Mouse (Mus musculus): ENCODE measurements around the gene Fam168a. TPM values are rescaled to one million over a fixed set of nuclear protein-coding genes. Genes with fewer than 3 reads are reported as not detected.
"Not testable (repeated sequence)": the region's sequence is repeated elsewhere in the genome, so short reads cannot be mapped to it uniquely, and the experiment has no call there.

Gene Fam168a
- polyA plus RNA-seq, 1 experiment from 2014 or later: 52.6 TPM

DNA sequence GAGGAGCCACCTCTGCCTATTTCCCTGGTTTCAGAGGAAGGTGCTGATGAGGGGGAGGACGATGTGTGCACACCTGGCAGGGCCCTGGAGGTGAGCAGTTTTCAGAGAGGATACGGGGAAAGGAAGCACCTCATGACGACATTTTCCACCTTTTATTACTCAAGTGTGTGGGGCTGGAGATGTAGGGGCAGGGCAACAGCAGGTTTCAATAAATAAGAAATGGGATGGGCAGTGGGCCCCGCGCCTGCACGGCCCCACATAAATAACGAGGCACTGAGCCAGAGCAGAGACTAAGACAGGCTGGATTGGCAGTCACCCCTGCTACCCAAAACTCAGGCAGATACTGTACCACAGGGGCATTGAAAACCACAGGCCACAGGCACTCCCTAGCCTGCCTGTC, 139.6 kb downstream of the Fam168a start:
- not testable (repeated sequence) for H3K27ac ChIP-seq (replicated peaks); H3K4me2 ChIP-seq (replicated peaks); H3K4me3 ChIP-seq; ATAC-seq (ENCODE audit: low FRiP score, low read depth); H3K9me3 ChIP-seq; H3K9ac ChIP-seq (replicated peaks); H3K4me1 ChIP-seq; H3K36me3 ChIP-seq; H3K27me3 ChIP-seq
- WGBS: 84% methylated on average over 7 of the region's 7 CpGs

DNA sequence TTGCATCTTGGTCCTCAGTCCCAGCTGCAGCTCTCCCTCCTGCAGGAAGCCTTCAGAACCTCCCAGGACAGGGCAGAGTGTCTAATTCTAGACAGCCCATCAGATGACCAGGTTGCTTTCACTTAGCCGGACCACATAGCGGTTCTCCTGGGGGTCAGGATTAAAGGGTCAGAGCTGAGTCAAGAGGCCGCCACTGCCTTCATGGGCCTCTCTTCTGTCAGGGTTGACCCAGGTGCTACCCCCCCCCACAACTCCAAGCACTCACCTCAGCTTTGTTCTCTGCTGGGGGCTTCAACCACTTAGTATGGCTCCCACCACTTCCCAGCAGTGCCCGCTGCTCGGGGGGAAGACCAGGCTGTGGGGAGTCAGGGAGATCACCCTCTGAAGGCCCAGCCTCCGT, 140.7 kb downstream of the Fam168a start:
- Histone ChIP-seq H3K9me3 (no peaks in the 10 kb centered on the region), H3K4me1 (no peaks in the 10 kb centered on the region), H3K36me3 (0 out of 2 replicates have a peak, but pooled peaks cover 1% of the 10 kb centered on the region), H3K27me3 (no peaks in the 10 kb centered on the region), H3K27ac (replicated peaks) (no peak overlapping the region), H3K4me2 (replicated peaks) (no peak overlapping the region), H3K9ac (replicated peaks) (no peak overlapping the region), H3K4me3 (no peak overlapping the region)
- ATAC-seq (ENCODE audit: low FRiP score, low read depth): no peak
- WGBS: 80% methylated on average over 6 of the region's 6 CpGs

DNA sequence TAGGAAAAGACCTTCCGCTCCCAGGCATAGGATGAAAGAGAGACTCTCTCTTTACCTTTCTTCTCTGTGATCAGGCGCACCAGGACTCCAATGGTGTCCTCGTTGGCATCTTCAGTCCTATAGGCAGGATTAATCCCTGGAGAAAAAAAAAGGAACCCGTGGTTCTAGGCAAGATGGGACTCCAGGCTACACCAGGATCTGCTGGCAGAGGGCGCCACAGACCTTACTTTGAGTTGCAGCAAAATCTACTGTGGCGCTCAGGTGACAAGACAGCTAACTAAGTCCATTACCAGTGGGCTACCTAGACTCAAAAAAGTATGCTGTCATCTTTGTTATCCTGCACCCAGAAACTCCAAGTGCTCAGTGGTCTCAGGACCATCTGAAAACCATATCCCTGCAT, 142.3 kb downstream of the Fam168a start:
- 21% methylated on average over 6 of the region's 6 CpGs for WGBS
- H3K4me2 ChIP-seq (replicated peaks): no peak overlapping the region
- H3K4me3 ChIP-seq: no peak overlapping the region
- no peak overlapping the region for H3K9ac ChIP-seq (replicated peaks)
- no peaks in the 10 kb centered on the region for H3K4me1 ChIP-seq
- H3K27me3 ChIP-seq: no peaks in the 10 kb centered on the region
- no peaks in the 10 kb centered on the region for H3K9me3 ChIP-seq
- ATAC-seq (ENCODE audit: low FRiP score, low read depth): no peak
- no peaks in the 10 kb centered on the region for H3K36me3 ChIP-seq
- H3K27ac ChIP-seq (replicated peaks): no peak overlapping the region

DNA sequence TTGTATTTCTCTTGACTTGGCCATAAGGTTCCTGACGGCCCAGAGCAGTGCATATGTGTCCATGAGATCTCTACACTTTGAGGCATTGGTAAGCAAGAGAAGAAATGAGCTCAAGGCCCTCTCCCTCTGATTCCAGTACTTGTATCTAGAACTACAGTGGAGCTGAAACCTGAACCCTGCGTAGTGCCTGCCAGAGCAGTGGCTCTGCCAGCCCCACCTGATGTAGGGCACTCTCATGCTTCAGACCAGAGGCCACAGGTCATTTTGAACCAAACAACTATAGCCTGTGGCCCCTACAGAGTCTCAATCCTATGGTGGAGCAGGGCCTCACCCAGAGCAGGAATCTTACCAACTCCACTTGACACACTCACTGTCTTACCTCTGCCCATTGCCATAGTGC, 143.1 kb downstream of the Fam168a start:
- 89% methylated on average over 2 of the region's 2 CpGs for WGBS
- Histone ChIP-seq H3K36me3 (no peaks in the 10 kb centered on the region), H3K9me3 (no peaks in the 10 kb centered on the region), H3K4me3 (no peak overlapping the region), H3K27me3 (no peaks in the 10 kb centered on the region), H3K4me1 (no peaks in the 10 kb centered on the region), H3K27ac (replicated peaks) (no peak overlapping the region), H3K9ac (replicated peaks) (no peak overlapping the region), H3K4me2 (replicated peaks) (no peak overlapping the region)
- no peak for ATAC-seq (ENCODE audit: low FRiP score, low read depth)

DNA sequence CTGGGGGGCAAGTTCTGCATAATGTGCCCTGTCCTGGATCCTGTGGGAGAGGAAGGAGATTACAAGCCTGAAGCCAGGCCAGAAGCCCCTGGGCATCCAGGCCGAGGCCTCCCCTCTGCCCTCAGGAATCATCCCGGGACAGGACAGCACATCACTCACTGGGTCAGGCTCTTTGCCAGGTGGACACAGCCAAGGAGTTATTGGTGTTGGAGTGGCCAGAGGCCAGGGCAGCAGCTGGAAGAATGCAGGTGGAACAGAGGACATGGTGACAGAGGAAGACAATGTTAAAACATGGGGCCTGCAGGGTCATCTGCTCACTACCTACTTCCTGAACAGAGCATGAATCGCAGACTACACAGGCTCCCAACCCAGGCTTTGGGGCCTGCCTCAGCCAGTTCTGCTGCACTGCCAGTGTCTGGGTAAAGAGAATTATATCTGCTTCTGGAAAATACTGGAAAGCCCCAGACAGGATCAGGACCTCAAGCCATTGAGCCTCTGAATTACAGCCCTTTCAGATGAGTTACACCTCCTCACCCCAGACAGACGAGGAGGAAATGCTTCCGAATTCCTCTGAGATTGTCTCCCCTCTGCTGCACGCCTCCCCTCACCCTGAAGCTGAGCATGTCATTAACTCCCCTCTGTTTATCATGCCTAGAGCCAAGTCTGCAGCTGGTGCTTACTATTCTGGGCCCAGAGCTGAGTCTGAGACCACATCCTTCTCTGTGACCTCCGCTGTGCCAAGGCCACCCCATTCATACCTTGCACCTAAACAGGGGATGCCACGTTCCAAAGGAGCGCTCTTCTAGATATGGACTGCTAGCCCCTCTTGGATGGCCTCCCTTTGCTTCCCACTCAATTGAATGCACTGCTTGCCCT, 145.3 kb downstream of the Fam168a start:
- no peak overlapping the region for H3K4me2 ChIP-seq (replicated peaks)
- H3K9ac ChIP-seq (replicated peaks): 0 out of 2 replicates have a peak overlapping the region, but pooled peaks have one; percentile 4
- no peak for ATAC-seq (ENCODE audit: low FRiP score, low read depth)
- WGBS: 77% methylated on average over 9 of the region's 9 CpGs
- no peak overlapping the region for H3K4me3 ChIP-seq
- H3K9me3 ChIP-seq: no peaks in the 10 kb centered on the region
- H3K36me3 ChIP-seq: no peaks in the 10 kb centered on the region
- H3K4me1 ChIP-seq: peaks cover 5% of the 10 kb centered on the region; the same call in 1 of the 2 replicates
- no peaks in the 10 kb centered on the region for H3K27me3 ChIP-seq
- H3K27ac ChIP-seq (replicated peaks): no peak overlapping the region

DNA sequence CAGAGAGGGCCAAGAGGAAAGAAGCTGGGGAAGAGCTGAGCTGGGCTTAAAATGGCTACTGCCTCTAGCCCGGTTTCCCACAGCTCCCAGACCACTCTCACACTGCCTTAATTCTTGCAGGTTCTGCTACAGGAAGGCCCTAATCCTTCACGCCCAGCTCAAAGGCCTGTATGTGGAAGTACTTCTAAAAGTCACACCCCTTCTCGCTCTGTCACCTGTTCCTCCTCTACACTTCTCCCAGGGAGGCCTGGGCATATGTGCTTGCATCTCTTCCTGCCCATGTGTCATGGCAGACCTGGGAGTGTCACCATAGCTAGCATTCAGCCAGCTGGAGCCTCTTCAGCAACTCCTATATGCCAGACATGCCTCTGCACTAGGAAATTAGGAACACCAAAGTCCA, 147.0 kb downstream of the Fam168a start:
- Histone ChIP-seq H3K36me3 (no peaks in the 10 kb centered on the region), H3K9me3 (no peaks in the 10 kb centered on the region), H3K9ac (replicated peaks) (no peak overlapping the region), H3K4me3 (no peak overlapping the region), H3K4me2 (replicated peaks) (no peak overlapping the region), H3K27ac (replicated peaks) (no peak overlapping the region), H3K4me1 (peaks cover 5% of the 10 kb centered on the region; the same call in 1 of the 2 replicates), H3K27me3 (no peaks in the 10 kb centered on the region)
- WGBS: 67% methylated on average over 3 of the region's 3 CpGs
- no peak for ATAC-seq (ENCODE audit: low FRiP score, low read depth)

DNA sequence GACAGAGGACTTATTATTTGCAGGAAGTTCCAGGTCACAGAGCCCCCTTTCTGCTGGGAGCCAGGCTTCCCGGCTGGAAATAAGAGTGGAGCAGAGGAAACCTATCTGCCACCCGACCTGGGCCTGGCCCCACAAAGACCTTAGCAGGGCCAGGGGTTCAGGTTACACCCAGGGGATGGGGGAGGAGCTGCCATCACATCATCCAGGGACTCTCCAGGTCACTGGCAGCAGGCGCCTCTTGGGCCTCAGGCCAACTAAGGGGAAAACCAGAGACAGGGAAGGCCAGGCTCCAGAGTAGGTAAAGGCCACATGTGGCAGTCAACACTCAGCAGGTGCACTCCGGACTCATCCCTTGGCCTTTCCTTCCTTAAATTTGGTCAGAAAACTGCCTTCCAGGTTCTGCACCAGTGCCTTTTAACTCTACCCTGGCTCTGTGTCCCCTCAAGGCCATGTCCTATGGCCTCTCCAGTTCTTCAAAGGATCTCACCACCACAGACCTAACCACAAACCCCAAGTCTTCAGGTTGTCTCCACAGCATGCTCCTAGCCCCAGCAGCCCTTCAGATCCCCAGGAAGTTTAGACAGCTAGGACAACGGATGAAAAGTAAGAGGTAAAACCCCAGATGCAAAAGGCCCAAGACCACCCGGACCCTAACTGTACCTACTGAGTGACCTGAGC, 147.8 kb downstream of the Fam168a start:
- no peak for ATAC-seq (ENCODE audit: low FRiP score, low read depth)
- H3K36me3 ChIP-seq: no peaks in the 10 kb centered on the region
- no peak overlapping the region; the same call in 1 of the 2 replicates for H3K9ac ChIP-seq (replicated peaks)
- H3K27ac ChIP-seq (replicated peaks): no peak overlapping the region
- H3K27me3 ChIP-seq: no peaks in the 10 kb centered on the region
- no peak overlapping the region for H3K4me3 ChIP-seq
- no peaks in the 10 kb centered on the region for H3K9me3 ChIP-seq
- H3K4me2 ChIP-seq (replicated peaks): no peak overlapping the region
- WGBS: 60% methylated on average over 6 of the region's 6 CpGs
- peaks cover 5% of the 10 kb centered on the region; the same call in 1 of the 2 replicates for H3K4me1 ChIP-seq

DNA sequence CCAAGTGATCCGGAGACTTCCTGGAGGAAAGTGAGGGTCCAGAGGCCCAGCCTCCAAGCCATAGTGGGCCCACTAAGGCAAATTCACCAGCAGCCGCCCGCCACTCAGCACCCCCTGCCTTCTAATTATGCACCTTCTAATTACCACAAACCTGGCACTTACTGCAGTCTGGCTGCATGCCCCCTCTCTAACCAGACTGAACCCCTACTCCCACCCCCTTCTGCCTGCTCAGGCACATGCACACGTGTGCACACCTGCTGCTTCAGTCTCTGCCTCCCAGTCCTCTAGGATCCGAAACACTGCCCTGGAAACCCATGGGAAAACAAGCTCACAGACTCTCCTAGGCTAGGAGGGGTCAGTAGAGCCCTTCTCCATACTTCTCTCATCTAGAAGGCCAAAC, 148.4 kb downstream of the Fam168a start:
- no peak overlapping the region; the same call in 1 of the 2 replicates for H3K9ac ChIP-seq (replicated peaks)
- no peaks in the 10 kb centered on the region for H3K9me3 ChIP-seq
- H3K27ac ChIP-seq (replicated peaks): no peak overlapping the region
- no peak for ATAC-seq (ENCODE audit: low FRiP score, low read depth)
- H3K36me3 ChIP-seq: no peaks in the 10 kb centered on the region
- H3K4me1 ChIP-seq: peaks cover 5% of the 10 kb centered on the region; the same call in 1 of the 2 replicates
- no peak overlapping the region for H3K4me3 ChIP-seq
- no peak overlapping the region for H3K4me2 ChIP-seq (replicated peaks)
- WGBS: 75% methylated on average over 5 of the region's 5 CpGs
- no peaks in the 10 kb centered on the region for H3K27me3 ChIP-seq

DNA sequence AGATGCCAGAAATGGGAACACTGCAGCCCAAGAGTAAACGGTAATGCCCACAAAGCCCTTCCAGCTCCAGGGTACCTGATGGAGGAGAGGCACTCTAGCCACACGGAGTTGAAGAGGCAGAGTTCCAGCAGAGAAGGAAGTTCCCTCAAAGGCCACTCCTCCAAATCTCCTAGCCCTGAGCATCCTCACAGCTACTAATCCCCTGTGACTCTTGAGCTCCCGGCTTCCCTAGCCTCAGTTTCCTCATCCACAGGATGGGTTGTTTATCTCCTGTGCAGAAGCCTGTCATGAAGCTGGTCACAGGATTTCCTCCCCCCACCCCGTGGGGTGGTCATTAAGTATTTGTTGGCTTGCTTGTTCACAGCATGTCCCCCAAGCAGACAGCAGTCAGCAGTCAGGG, 148.9 kb downstream of the Fam168a start:
- H3K9ac ChIP-seq (replicated peaks): no peak overlapping the region
- H3K4me2 ChIP-seq (replicated peaks): no peak overlapping the region
- no peaks in the 10 kb centered on the region for H3K9me3 ChIP-seq
- WGBS: 44% methylated on average over 4 of the region's 4 CpGs
- H3K27ac ChIP-seq (replicated peaks): no peak overlapping the region
- ATAC-seq (ENCODE audit: low FRiP score, low read depth): no peak
- no peaks in the 10 kb centered on the region for H3K27me3 ChIP-seq
- H3K4me3 ChIP-seq: no peak overlapping the region
- H3K36me3 ChIP-seq: no peaks in the 10 kb centered on the region
- peaks cover 5% of the 10 kb centered on the region; the same call in 1 of the 2 replicates for H3K4me1 ChIP-seq

DNA sequence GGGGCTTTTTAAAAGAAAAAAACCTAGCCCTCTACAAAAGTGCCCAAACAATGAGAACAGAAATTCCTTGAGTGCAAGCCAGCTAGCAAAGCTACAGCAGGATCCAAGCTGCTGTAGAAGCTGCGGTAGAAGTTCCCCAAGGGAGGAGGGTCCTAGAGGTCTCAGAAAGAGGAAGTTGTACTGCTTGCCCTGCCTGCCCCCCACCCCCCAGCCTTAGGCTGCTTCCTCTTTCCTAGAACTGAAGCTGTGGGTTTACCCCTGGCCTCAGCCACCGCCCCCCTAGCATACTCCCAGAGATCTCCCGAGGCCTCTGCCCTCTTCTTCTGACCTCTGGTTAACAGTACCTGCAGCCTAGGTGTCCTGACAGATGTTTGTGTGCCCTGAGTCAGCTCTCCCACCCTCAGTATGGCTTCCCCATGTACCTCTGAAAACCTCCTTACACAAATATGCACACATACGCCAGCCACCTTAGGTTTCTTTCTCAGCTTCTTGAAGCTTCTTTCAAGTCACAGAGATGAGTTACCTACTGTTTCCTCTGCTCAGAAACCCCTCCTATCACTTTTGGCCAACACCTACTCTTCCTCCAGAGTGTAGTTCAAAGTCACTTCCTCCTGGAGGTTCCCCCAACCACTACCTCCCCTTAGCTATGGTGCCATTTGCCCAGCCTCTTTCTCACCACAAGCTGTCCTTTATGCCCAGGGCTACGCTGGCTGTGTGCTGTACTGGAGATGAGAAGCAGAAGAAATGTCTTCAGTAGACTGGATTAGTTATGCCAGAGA, 149.5 kb downstream of the Fam168a start:
- H3K36me3 ChIP-seq: no peaks in the 10 kb centered on the region
- no peaks in the 10 kb centered on the region for H3K27me3 ChIP-seq
- no peak overlapping the region for H3K27ac ChIP-seq (replicated peaks)
- H3K9me3 ChIP-seq: no peaks in the 10 kb centered on the region
- H3K4me3 ChIP-seq: no peak overlapping the region
- 77% methylated on average over 5 of the region's 5 CpGs for WGBS
- ATAC-seq (ENCODE audit: low FRiP score, low read depth): no peak
- H3K4me2 ChIP-seq (replicated peaks): no peak overlapping the region
- peaks cover 5% of the 10 kb centered on the region; the same call in 1 of the 2 replicates for H3K4me1 ChIP-seq
- no peak overlapping the region for H3K9ac ChIP-seq (replicated peaks)

DNA sequence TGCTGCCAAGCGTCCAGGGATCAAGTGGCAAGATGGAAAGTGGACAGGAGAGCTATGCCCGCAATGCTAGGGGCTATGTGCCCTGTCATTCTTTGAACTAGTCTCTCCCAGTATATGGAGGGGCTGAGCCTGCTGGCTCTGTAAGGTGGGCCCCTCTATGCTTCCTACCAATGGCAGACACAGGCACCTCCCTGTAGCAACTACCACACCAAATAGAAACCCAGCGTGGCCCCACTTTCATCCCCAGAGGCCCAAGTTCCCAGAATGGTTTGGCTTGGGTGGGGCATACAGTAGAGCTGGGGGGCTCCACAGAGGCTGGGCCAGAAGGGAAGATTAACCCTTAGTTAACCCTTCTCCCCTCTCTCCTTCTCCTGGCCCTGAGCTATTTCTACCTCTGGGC, 154.0 kb downstream of the Fam168a start:
- Histone ChIP-seq H3K36me3 (no peaks in the 10 kb centered on the region), H3K4me1 (peaks cover 13% of the 10 kb centered on the region), H3K9me3 (no peaks in the 10 kb centered on the region), H3K9ac (replicated peaks) (no peak overlapping the region), H3K4me3 (no peak overlapping the region), H3K27ac (replicated peaks) (no peak overlapping the region), H3K27me3 (peaks cover 6% of the 10 kb centered on the region), H3K4me2 (replicated peaks) (no peak overlapping the region)
- WGBS: 80% methylated on average over 3 of the region's 3 CpGs
- ATAC-seq (ENCODE audit: low FRiP score, low read depth): no peak

DNA sequence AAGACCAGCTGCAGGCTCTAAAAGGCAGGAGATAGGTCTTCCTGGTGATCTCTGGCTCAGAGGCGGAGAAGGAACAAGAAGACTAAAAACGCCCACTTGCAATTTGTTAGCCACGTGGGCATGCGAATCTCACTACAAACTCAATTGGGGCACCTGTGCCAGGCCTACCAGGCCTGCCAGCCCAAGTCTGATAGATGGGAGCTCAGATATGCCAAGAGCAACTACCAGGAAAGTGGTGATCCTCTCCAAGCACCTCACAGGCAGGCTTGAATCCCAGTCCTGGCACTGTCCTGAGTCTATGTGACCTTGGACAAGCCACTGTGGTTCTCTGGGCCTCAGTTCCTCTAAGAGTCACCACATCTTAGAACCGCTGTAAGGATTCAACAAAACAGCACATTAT, 154.8 kb downstream of the Fam168a start:
- Histone ChIP-seq H3K4me3 (no peak overlapping the region), H3K27me3 (peaks cover 6% of the 10 kb centered on the region), H3K27ac (replicated peaks) (no peak overlapping the region), H3K4me2 (replicated peaks) (no peak overlapping the region), H3K36me3 (no peaks in the 10 kb centered on the region), H3K9me3 (no peaks in the 10 kb centered on the region), H3K4me1 (peaks cover 13% of the 10 kb centered on the region), H3K9ac (replicated peaks) (no peak overlapping the region)
- 95% methylated on average over 5 of the region's 5 CpGs for WGBS
- ATAC-seq (ENCODE audit: low FRiP score, low read depth): no peak

Data from midbrain, embryonic 12.5 days (tissue).